In the genomic region with DNA sequence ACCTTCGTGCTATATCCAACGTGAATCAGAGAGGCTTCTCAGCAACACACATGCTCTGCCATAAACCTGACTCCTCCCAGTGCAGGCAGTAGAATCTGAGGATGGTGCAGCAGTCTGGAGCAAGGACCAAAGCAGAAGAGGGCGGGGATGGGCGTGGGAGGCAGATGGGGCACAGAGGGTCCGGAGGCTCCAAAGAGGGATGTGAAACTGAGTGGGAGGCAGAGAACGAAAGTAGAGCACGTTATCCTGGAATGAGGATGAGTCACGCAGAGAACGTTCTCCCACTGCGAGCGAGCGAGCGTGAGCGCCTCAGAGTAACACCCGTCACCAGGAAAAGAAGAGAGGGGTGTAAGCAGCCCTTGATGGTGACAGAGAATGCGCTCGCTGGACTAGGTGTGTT, we compare ENCODE assay signal across 9 mouse cellular contexts. TPM values are rescaled to one million over a fixed set of nuclear protein-coding genes. Genes with fewer than 3 reads are reported as not detected.
DNase-seq lines count a peak whose midpoint lies in the region; ATAC-seq and TF ChIP-seq lines count a peak whose summit lies in the region.
"Had no signal": no experiment of that assay in that cellular context is flagged by ENCODE, and none has a peak within 500 bp of the region (broad histone marks: within the 10 kb centered on the region; RNA-seq: fewer than 3 reads in every experiment).

No protein-coding gene starts in this region.

- intact Hi-C loops in heart, postnatal 36 days (cut with DNase I), result no loop called here

- no peak for TF ChIP-seq CTCF in stomach, postnatal 0 days (IDR thresholded peaks at IDR 0.05; ENCODE audit: low read depth)

- no peak for ATAC-seq in embryonic facial prominence, embryonic 14.5 days (ENCODE audit: low read depth)
- ATAC-seq in liver, embryonic 15.5 days (ENCODE audit: insufficient read depth), result peak; percentile 18; the same call in 1 of the 2 replicates
- peak; percentile 62 for ATAC-seq in stomach, postnatal 0 days (ENCODE audit: low FRiP score, low TSS enrichment)
- ATAC-seq in forebrain, embryonic 13.5 days, result no peak

- H3K4me3 ChIP-seq in embryonic facial prominence, embryonic 14.5 days (ENCODE audit: low read depth, low read length), result no peak overlapping the region
- H3K4me3 ChIP-seq in embryonic facial prominence, embryonic 10.5 days, result no peak overlapping the region
- H3K4me3 ChIP-seq in liver, embryonic 15.5 days (replicated peaks), result no peak overlapping the region
- no peak overlapping the region for H3K4me3 ChIP-seq in stomach, postnatal 0 days (ENCODE audit: low read depth, low read length)
- no peak overlapping the region for H3K4me3 ChIP-seq in forebrain, embryonic 13.5 days
- H3K4me3 ChIP-seq: embryonic facial prominence, embryonic 13.5 days had no signal

- no peaks in the 10 kb centered on the region for H3K9me3 ChIP-seq in embryonic facial prominence, embryonic 14.5 days (ENCODE audit: control insufficient read depth, low read length)
- no peaks in the 10 kb centered on the region for H3K9me3 ChIP-seq in embryonic facial prominence, embryonic 10.5 days
- no peaks in the 10 kb centered on the region for H3K9me3 ChIP-seq in liver, embryonic 15.5 days (replicated peaks)
- H3K9me3 ChIP-seq in stomach, postnatal 0 days (ENCODE audit: control insufficient read depth, low read length), result no peaks in the 10 kb centered on the region
- H3K9me3 ChIP-seq in forebrain, embryonic 13.5 days (replicated peaks), result no peaks in the 10 kb centered on the region
- H3K9me3 ChIP-seq: embryonic facial prominence, embryonic 13.5 days had no signal

- no peak for TF ChIP-seq EP300 in stomach, postnatal 0 days (optimal IDR thresholded peaks at IDR 0.05)

- 0 out of 2 replicates have a peak, but pooled peaks cover 7% of the 10 kb centered on the region for H3K4me1 ChIP-seq in embryonic facial prominence, embryonic 14.5 days (ENCODE audit: control insufficient read depth, insufficient read depth, low read length)
- 0 out of 2 replicates have a peak, but pooled peaks cover 5% of the 10 kb centered on the region for H3K4me1 ChIP-seq in embryonic facial prominence, embryonic 10.5 days
- peaks cover 11% of the 10 kb centered on the region for H3K4me1 ChIP-seq in liver, embryonic 15.5 days (replicated peaks)
- H3K4me1 ChIP-seq in stomach, postnatal 0 days (replicated peaks; ENCODE audit: control insufficient read depth, insufficient read depth), result peaks cover 3% of the 10 kb centered on the region; the same call in 1 of the 2 replicates
- H3K4me1 ChIP-seq in forebrain, embryonic 13.5 days, result no peaks in the 10 kb centered on the region

- no peak overlapping the region for H3K9ac ChIP-seq in embryonic facial prominence, embryonic 14.5 days (ENCODE audit: low read depth, low read length)
- no peak overlapping the region for H3K9ac ChIP-seq in liver, embryonic 15.5 days
- no peak overlapping the region for H3K9ac ChIP-seq in stomach, postnatal 0 days (ENCODE audit: low read length)
- no peak overlapping the region for H3K9ac ChIP-seq in forebrain, embryonic 13.5 days
- H3K9ac ChIP-seq: embryonic facial prominence, embryonic 13.5 days had no signal

- 78% methylated on average over 17 of the region's 17 CpGs for WGBS in embryonic facial prominence, embryonic 14.5 days
- WGBS in embryonic facial prominence, embryonic 10.5 days, result 89% methylated on average over 17 of the region's 17 CpGs
- WGBS in liver, embryonic 15.5 days (ENCODE audit: insufficient replicate concordance), result 71% methylated on average over 17 of the region's 17 CpGs
- 59% methylated on average over 17 of the region's 17 CpGs for WGBS in stomach, postnatal 0 days
- 86% methylated on average over 17 of the region's 17 CpGs for WGBS in forebrain, embryonic 13.5 days

- no peaks in the 10 kb centered on the region for H3K27me3 ChIP-seq in embryonic facial prominence, embryonic 14.5 days (replicated peaks; ENCODE audit: control insufficient read depth, insufficient read depth, low read length)
- H3K27me3 ChIP-seq in embryonic facial prominence, embryonic 10.5 days (replicated peaks; ENCODE audit: low read depth, poor library complexity, severe bottlenecking), result no peaks in the 10 kb centered on the region
- H3K27me3 ChIP-seq in liver, embryonic 15.5 days, result peaks cover 32% of the 10 kb centered on the region
- no peaks in the 10 kb centered on the region for H3K27me3 ChIP-seq in stomach, postnatal 0 days (ENCODE audit: control insufficient read depth, insufficient read depth, low read length)
- H3K27me3 ChIP-seq in forebrain, embryonic 13.5 days, result no peaks in the 10 kb centered on the region
- H3K27me3 ChIP-seq: embryonic facial prominence, embryonic 13.5 days had no signal

- no peaks in the 10 kb centered on the region for H3K36me3 ChIP-seq in embryonic facial prominence, embryonic 14.5 days (ENCODE audit: control insufficient read depth, insufficient read depth, low read length)
- H3K36me3 ChIP-seq in embryonic facial prominence, embryonic 10.5 days (replicated peaks), result no peaks in the 10 kb centered on the region
- H3K36me3 ChIP-seq in liver, embryonic 15.5 days (replicated peaks), result no peaks in the 10 kb centered on the region
- no peaks in the 10 kb centered on the region for H3K36me3 ChIP-seq in stomach, postnatal 0 days (ENCODE audit: control insufficient read depth, insufficient read depth, low read length)
- no peaks in the 10 kb centered on the region for H3K36me3 ChIP-seq in forebrain, embryonic 13.5 days (ENCODE audit: poor library complexity, severe bottlenecking)
- H3K36me3 ChIP-seq: embryonic facial prominence, embryonic 13.5 days had no signal

- H3K27ac ChIP-seq in embryonic facial prominence, embryonic 14.5 days (replicated peaks; ENCODE audit: low read depth, low read length), result no peak overlapping the region
- H3K27ac ChIP-seq in embryonic facial prominence, embryonic 10.5 days (replicated peaks), result no peak overlapping the region
- H3K27ac ChIP-seq in liver, embryonic 15.5 days (replicated peaks), result no peak overlapping the region
- H3K27ac ChIP-seq in stomach, postnatal 0 days (replicated peaks), result no peak overlapping the region
- no peak overlapping the region for H3K27ac ChIP-seq in forebrain, embryonic 13.5 days
- H3K27ac ChIP-seq: embryonic facial prominence, embryonic 13.5 days had no signal

- no peak overlapping the region for H3K4me2 ChIP-seq in embryonic facial prominence, embryonic 14.5 days (ENCODE audit: low read depth, low read length)
- no peak overlapping the region for H3K4me2 ChIP-seq in liver, embryonic 15.5 days
- H3K4me2 ChIP-seq in stomach, postnatal 0 days (replicated peaks; ENCODE audit: low read depth), result no peak overlapping the region; the same call in 1 of the 2 replicates
- H3K4me2 ChIP-seq in forebrain, embryonic 13.5 days, result no peak overlapping the region
- H3K4me2 ChIP-seq: embryonic facial prominence, embryonic 13.5 days had no signal

- DNase-seq in embryonic facial prominence, embryonic 14.5 days (ENCODE audit: low spot score), result peak; percentile 19
- no peak for DNase-seq in embryonic facial prominence, embryonic 10.5 days (ENCODE audit: low spot score)
- peak; percentile 22 to 48 for DNase-seq in adrenal gland, postnatal 36 days
- DNase-seq in heart, postnatal 36 days, result peak; percentile 39 to 43
- peak; percentile 33 for DNase-seq in stomach, postnatal 0 days (ENCODE audit: low spot score)
- no peak for DNase-seq in cerebellum, adult 11 months

RNA-seq across cellular contexts. Expression of gene Slc30a1, which starts 12.2 kb away (rescaled TPM):
- 2.5 and 3.4 TPM in 2 replicates for polyA plus RNA-seq in embryonic facial prominence, embryonic 14.5 days (2014; fragmentation: Nextera tagmentation; extraction: Ambion mirVana)
- 1.5 and 1.8 TPM in 2 replicates for polyA plus RNA-seq in embryonic facial prominence, embryonic 10.5 days (2016; fragmentation: Nextera tagmentation; extraction: Ambion mirVana)
- 10 to 100 TPM; 20.3 to 21.2 TPM for total RNA-seq in adrenal gland, postnatal 36 days (2021)
- total RNA-seq in heart, postnatal 36 days (2021), result 10 to 100 TPM; 19.7 to 27.2 TPM
- polyA plus RNA-seq in liver, embryonic 15.5 days (2015; fragmentation: Nextera tagmentation; extraction: Ambion mirVana), result 3.6 and 4.2 TPM in 2 replicates
- 5.4 and 5.5 TPM in 2 replicates for polyA plus RNA-seq in stomach, postnatal 0 days (2015; fragmentation: Nextera tagmentation; extraction: Ambion mirVana)
- 1.6 and 1.8 TPM in 2 replicates for polyA plus RNA-seq in forebrain, embryonic 13.5 days (2015; fragmentation: Nextera tagmentation; extraction: Ambion mirVana)

Comparison
In these comparisons a context has a peak if more than half of its experiments do, and no peak if none do; other contexts are left out.
1. DNase-seq: peak in embryonic facial prominence, embryonic 14.5 days (single experiment), adrenal gland, postnatal 36 days (2 of 2), heart, postnatal 36 days (2 of 2) and stomach, postnatal 0 days (single experiment); none in embryonic facial prominence, embryonic 10.5 days (single experiment) and cerebellum, adult 11 months (single experiment).
2. ATAC-seq: peak in liver, embryonic 15.5 days (single experiment) and stomach, postnatal 0 days (single experiment); none in embryonic facial prominence, embryonic 14.5 days (single experiment) and forebrain, embryonic 13.5 days (single experiment).